Mouse (Mus musculus): ENCODE measurements around the gene Slc4a1ap. TPM values are rescaled to one million over a fixed set of nuclear protein-coding genes. Genes with fewer than 3 reads are reported as not detected.
A peak's percentile ranks its signal among the peaks of the same experiment; 100 is the strongest.
"Not testable (repeated sequence)": the region's sequence is repeated elsewhere in the genome, so short reads cannot be mapped to it uniquely, and the experiment has no call there.

Gene Slc4a1ap
- polyA plus RNA-seq, 1 experiment, result not detected

GRCm38 (mm10) chr5:31512481-31512880 is 14.3 kb upstream of the Slc4a1ap start:
- H3K4me1 ChIP-seq (ENCODE audit: control insufficient read depth, insufficient read depth, low read length), result no peaks in the 10 kb centered on the region
- TF ChIP-seq CTCF (IDR thresholded peaks at IDR 0.05; ENCODE audit: insufficient read depth, low read depth, low read length), result no peak
- no peak for TF ChIP-seq POLR2A (IDR thresholded peaks at IDR 0.05; ENCODE audit: insufficient read depth, low read depth, low read length)
- no peak overlapping the region for H3K4me3 ChIP-seq (ENCODE audit: insufficient read depth, low read depth, low read length)
- H3K27ac ChIP-seq (ENCODE audit: insufficient read depth, low read depth, low read length), result no peak overlapping the region
- 55% methylated on average over 1 of the region's 1 CpGs for WGBS

DNA sequence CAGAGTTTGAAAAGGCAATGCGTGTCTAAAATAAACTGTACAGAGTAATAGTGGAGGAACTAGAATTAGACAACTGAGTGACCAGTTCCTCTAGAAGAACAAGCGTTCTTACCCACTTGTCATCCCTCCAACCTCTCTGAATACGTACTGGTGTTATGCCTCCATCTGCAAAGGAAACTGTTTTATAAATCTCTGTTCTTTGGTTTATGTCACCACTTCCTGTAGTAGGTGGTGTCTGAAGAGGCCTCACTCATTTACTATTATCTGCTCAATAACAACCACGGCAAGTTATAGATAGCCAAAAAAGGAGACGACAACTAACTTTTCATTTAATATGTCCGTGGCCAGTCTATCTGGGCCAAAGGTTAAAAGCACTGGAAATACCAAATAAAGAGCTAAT is 6.2 kb upstream of the Slc4a1ap start:
- no peak overlapping the region for H3K27ac ChIP-seq (ENCODE audit: insufficient read depth, low read depth, low read length)

GRCm38 (mm10) chr5:31527117-31527680 is 404 bp downstream of the Slc4a1ap start:
- H3K27ac ChIP-seq (ENCODE audit: insufficient read depth, low read depth, low read length), result no peak overlapping the region
- TF ChIP-seq POLR2A (IDR thresholded peaks at IDR 0.05; ENCODE audit: insufficient read depth, low read depth, low read length) (no peak), CTCF (IDR thresholded peaks at IDR 0.05; ENCODE audit: insufficient read depth, low read depth, low read length) (no peak)
- H3K4me1 ChIP-seq (ENCODE audit: control insufficient read depth, insufficient read depth, low read length), result peaks cover 9% of the 10 kb centered on the region; the same call in 1 of the 2 replicates
- WGBS, result 3% methylated on average over 40 of the region's 40 CpGs
- H3K4me3 ChIP-seq (ENCODE audit: insufficient read depth, low read depth, low read length), result peak overlapping the region; percentile 85

More for the DNA sequence above, 6.2 kb upstream of the Slc4a1ap start:
- Histone ChIP-seq H3K4me1 (ENCODE audit: control insufficient read depth, insufficient read depth, low read length) (peaks cover 4% of the 10 kb centered on the region; the same call in 1 of the 2 replicates), H3K4me3 (ENCODE audit: insufficient read depth, low read depth, low read length) (no peak overlapping the region)
- TF ChIP-seq CTCF (IDR thresholded peaks at IDR 0.05; ENCODE audit: insufficient read depth, low read depth, low read length) (no peak), POLR2A (IDR thresholded peaks at IDR 0.05; ENCODE audit: insufficient read depth, low read depth, low read length) (no peak)
- 93% methylated on average over 6 of the region's 6 CpGs for WGBS

- H3K4me3 ChIP-seq (ENCODE audit: insufficient read depth, low read depth, low read length), result peak within 1 kb of the TSS; percentile 85
- H3K4me1 ChIP-seq (ENCODE audit: control insufficient read depth, insufficient read depth, low read length), result not testable (repeated sequence)
- 81% methylated on average over 11 of the region's 11 CpGs for WGBS
- peak within 1 kb of the TSS; percentile 63 for H3K27ac ChIP-seq (ENCODE audit: insufficient read depth, low read depth, low read length)
Measured at GRCm38 (mm10) chr5:31527707-31528106, 912 bp downstream of the Slc4a1ap start, which contains the start of gene Supt7l. TSS of gene Supt7l (minus strand) at chr5:31527807.

DNA sequence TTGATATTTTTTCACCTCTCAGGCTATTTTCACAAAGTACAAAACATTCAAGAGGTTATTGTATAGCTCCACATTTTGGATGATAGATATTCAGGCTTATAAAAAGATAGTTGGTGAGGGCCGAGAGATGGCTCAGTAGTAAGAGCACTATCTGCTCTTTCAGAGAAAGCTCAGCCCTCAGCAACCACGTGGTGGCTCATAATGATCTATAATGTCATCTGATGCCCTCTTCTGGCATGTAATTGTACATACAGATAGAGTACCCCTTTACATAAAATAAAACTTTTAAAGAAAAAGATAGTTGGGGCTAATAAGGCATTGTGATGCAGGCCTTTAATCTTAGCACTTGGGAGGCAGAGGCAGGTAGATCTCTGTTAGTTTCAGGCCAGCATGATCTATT is 1.8 kb downstream of the Slc4a1ap start:
- Histone ChIP-seq H3K27ac (ENCODE audit: insufficient read depth, low read depth, low read length) (no peak overlapping the region), H3K4me3 (ENCODE audit: insufficient read depth, low read depth, low read length) (no peak overlapping the region), H3K4me1 (ENCODE audit: control insufficient read depth, insufficient read depth, low read length) (peaks cover 5% of the 10 kb centered on the region; the same call in 1 of the 2 replicates)
- TF ChIP-seq CTCF (IDR thresholded peaks at IDR 0.05; ENCODE audit: insufficient read depth, low read depth, low read length), result no peak
- no peak for TF ChIP-seq POLR2A (IDR thresholded peaks at IDR 0.05; ENCODE audit: insufficient read depth, low read depth, low read length)
- 45% methylated on average over 2 of the region's 2 CpGs for WGBS

GRCm38 (mm10) chr5:31535228-31535627 is 8.4 kb downstream of the Slc4a1ap start:
- TF ChIP-seq CTCF (IDR thresholded peaks at IDR 0.05; ENCODE audit: insufficient read depth, low read depth, low read length) (no peak), POLR2A (IDR thresholded peaks at IDR 0.05; ENCODE audit: insufficient read depth, low read depth, low read length) (no peak)
- no peaks in the 10 kb centered on the region for H3K4me1 ChIP-seq (ENCODE audit: control insufficient read depth, insufficient read depth, low read length)
- 87% methylated on average over 2 of the region's 2 CpGs for WGBS
- H3K27ac ChIP-seq (ENCODE audit: insufficient read depth, low read depth, low read length), result no peak overlapping the region
- no peak overlapping the region for H3K4me3 ChIP-seq (ENCODE audit: insufficient read depth, low read depth, low read length)

DNA sequence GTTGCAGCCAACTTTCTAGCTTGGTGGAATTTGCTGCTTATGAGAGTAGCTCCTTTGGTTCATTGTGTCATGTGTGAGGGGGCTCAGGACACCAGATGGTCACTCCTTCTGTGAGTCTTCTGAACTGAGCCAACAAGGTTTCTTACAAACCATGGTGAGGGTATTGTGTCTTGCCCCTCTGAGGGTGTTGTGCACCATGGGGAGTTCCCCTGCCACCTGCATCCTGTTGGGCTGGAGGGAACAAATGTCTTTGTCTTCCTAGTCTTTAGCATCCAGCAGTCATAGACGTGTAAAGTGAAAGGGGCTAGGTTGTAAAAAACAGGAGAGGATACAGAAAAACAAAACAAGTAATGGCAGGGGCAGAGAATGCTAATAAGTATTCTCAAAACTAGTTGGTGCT is 32.6 kb downstream of the Slc4a1ap start:
- 37% methylated on average over 1 of the region's 1 CpGs for WGBS
- H3K4me3 ChIP-seq (ENCODE audit: insufficient read depth, low read depth, low read length), result no peak overlapping the region
- no peak overlapping the region for H3K27ac ChIP-seq (ENCODE audit: insufficient read depth, low read depth, low read length)
- peaks cover 6% of the 10 kb centered on the region for H3K4me1 ChIP-seq (ENCODE audit: control insufficient read depth, insufficient read depth, low read length)
- TF ChIP-seq CTCF (IDR thresholded peaks at IDR 0.05; ENCODE audit: insufficient read depth, low read depth, low read length), result no peak
- no peak for TF ChIP-seq POLR2A (IDR thresholded peaks at IDR 0.05; ENCODE audit: insufficient read depth, low read depth, low read length)

DNA sequence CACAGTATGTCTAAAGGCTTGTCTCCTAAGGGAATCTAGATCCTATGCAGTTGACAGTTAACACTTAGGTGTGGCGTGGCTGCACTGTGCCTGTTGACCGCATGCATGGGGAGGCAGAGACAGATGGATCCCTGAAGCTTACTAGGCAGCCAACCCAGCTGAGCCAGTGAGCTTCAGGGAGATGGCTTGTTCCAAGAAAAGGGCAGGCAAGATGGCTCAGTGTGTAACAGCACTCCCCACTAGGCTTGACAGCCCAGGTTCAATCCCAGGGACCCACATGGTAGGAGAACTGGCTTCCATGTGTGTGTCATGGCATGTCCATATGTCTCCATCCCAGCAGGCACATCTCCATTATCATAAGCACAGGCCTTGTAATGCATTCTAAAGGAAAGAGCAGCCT is 33.6 kb downstream of the Slc4a1ap start:
- peaks cover 14% of the 10 kb centered on the region for H3K4me1 ChIP-seq (ENCODE audit: control insufficient read depth, insufficient read depth, low read length)
- no peak overlapping the region for H3K27ac ChIP-seq (ENCODE audit: insufficient read depth, low read depth, low read length)
- TF ChIP-seq CTCF (IDR thresholded peaks at IDR 0.05; ENCODE audit: insufficient read depth, low read depth, low read length), result no peak
- no peak for TF ChIP-seq POLR2A (IDR thresholded peaks at IDR 0.05; ENCODE audit: insufficient read depth, low read depth, low read length)
- H3K4me3 ChIP-seq (ENCODE audit: insufficient read depth, low read depth, low read length), result no peak overlapping the region
- WGBS, result 92% methylated on average over 2 of the region's 2 CpGs

DNA sequence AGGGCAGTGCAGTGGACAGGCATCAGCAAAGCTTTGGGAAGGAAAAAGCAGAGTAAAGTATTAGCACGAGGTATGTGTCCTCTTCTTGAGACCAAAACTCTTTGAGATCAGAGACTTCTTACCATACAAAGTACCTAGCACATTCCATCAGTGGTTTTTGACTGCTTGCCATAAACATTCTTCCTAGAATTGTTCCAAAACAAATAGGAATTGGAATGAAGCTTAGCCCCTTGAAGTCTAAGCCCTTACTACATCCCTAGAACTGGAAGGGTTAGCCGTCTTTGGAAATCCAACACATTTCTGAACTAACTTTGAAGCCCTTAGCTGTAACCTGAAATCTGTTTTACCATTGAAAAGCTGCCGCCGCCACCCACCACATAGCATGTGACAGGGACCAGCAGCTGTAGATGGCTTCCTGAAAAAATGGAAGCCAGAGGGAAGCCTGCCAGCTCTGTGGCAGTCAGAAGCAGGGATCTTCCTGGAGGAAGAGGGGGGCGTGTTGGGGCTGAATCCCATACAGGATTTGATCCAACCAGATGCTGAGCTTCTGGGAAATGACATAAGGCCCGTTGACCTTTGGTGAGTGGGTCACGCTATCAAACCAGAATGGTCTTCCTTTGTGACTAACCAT is 35.4 kb downstream of the Slc4a1ap start:
- TF ChIP-seq POLR2A (IDR thresholded peaks at IDR 0.05; ENCODE audit: insufficient read depth, low read depth, low read length), result no peak
- no peak for TF ChIP-seq CTCF (IDR thresholded peaks at IDR 0.05; ENCODE audit: insufficient read depth, low read depth, low read length)
- Histone ChIP-seq H3K4me1 (ENCODE audit: control insufficient read depth, insufficient read depth, low read length) (peaks cover 14% of the 10 kb centered on the region), H3K4me3 (ENCODE audit: insufficient read depth, low read depth, low read length) (no peak overlapping the region), H3K27ac (ENCODE audit: insufficient read depth, low read depth, low read length) (no peak overlapping the region)
- 68% methylated on average over 7 of the region's 7 CpGs for WGBS
